Mouse (Mus musculus) spleen, adult 2 months (tissue): ENCODE results near the gene LTO1.

Source experiments
- CTCF ChIP-seq: fragments of 200-500 bp; IDR thresholded peaks from 2 replicates; pipeline ENCODE4 v1.5.1; 2011; ENCODE audit warnings: mild to moderate bottlenecking, inconsistent platforms; ENCODE audit not compliant: insufficient read depth, insufficient read length, insufficient replicate concordance; ENCODE audit errors: extremely low read depth
- POLR2A ChIP-seq: fragments of 200-500 bp; IDR thresholded peaks from 2 replicates; pipeline ENCODE4 v1.6.1; 2011; ENCODE audit warnings: low read depth, low read length, inconsistent platforms

DNA sequence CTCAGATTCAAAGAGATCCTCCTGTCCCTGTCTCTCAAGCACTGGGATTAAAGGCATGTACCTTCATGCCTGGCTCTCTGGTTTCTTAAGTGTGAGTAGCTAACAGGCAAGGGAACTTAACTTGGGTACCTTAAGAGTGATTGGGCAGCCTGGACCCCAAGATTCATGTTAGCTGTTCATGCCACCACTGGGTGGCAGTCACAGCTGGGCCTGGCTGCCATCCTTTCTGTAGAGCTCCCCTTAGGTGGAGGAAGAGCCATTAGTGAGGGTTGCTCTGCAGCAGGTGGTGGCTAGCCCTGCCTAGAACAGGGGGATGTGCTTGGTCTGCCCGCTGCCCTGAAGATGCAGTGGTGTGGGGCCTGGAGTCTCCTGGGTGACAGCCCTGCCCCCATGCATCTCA is 3.9 kb downstream of the LTO1 start:
- TF ChIP-seq CTCF, result no peak
- TF ChIP-seq POLR2A, result no peak
